Mouse (Mus musculus) cerebellum, adult 2 months (tissue): ENCODE data around the gene Cyp2a4.
"Not testable (repeated sequence)": the region's sequence is repeated elsewhere in the genome, so short reads cannot be mapped to it uniquely, and the experiment has no call there.

Experiments
- CTCF ChIP-seq: fragments of 200-500 bp; IDR thresholded peaks from 2 replicates; pipeline ENCODE4 v1.5.1; 2011; ENCODE audit warnings: low read depth, mild to moderate bottlenecking, control low read depth, low read length, moderate library complexity, borderline replicate concordance; ENCODE audit not compliant: insufficient read depth
- POLR2A ChIP-seq: fragments of 200-500 bp; IDR thresholded peaks from 2 replicates; pipeline ENCODE4 v1.6.1; 2011; ENCODE audit warnings: low read length, control low read depth, borderline replicate concordance; ENCODE audit not compliant: insufficient read depth

GRCm38 (mm10) chr7:26356719-26357118, 49.8 kb downstream of the Cyp2a4 start:
- TF ChIP-seq CTCF, POLR2A: not testable (repeated sequence)
